Mouse (Mus musculus): Measurements from ENCODE around the gene Ildr2. TPM values are rescaled to one million over a fixed set of nuclear protein-coding genes. Genes with fewer than 3 reads are reported as not detected.

Gene Ildr2
- 3.4 TPM in 2 replicates for polyA plus RNA-seq (2012; rRNA removed)

- Histone ChIP-seq H3K27me3 (ENCODE audit: control insufficient read depth, insufficient read depth, low read length) (no peaks in the 10 kb centered on the region), H3K4me3 (replicated peaks; ENCODE audit: insufficient read depth, low read depth, low read length) (peak within 1 kb of the TSS; percentile 53)
- under 1% methylated on average over 72 of the region's 72 CpGs for WGBS
These were observed at the start of gene Ildr2 for GRCm38 (mm10) chr1:166253898-166254894. Gene Ildr2 (plus strand): TSS chr1:166254139.

DNA sequence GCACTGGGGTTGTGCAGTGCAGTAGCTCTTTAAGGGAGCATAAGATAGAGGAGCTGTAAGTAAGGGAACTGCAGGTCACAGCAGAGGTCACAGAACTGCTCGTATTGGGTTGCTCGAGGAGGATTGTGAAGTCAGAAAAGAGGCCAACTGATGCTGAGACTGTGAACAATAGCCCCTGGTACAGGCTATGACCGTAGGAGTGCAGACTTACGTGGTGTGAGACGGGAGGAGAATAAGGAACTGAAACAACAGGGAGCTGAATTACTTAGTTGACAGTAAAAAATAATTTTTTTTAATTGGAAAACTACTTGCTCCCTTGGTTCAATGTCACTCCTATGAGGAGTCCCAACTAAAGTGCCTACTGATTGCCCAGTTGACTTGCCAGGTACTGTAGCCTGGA, 49.8 kb upstream of the Ildr2 start:
- WGBS, result 43% methylated on average over 5 of the region's 5 CpGs
- H3K4me1 ChIP-seq (ENCODE audit: control insufficient read depth, insufficient read depth, low read length), result no peaks in the 10 kb centered on the region
- TF ChIP-seq POLR2A (IDR thresholded peaks at IDR 0.05; ENCODE audit: borderline replicate concordance, insufficient read depth, low read length) (no peak), CTCF (IDR thresholded peaks at IDR 0.05; ENCODE audit: borderline replicate concordance, insufficient read depth, low read depth, low read length) (no peak)

More at GRCm38 (mm10) chr1:166253898-166254894, at the start of gene Ildr2:
- peak; percentile 63 to 64 for DNase-seq
- Histone ChIP-seq H3K4me1 (ENCODE audit: control insufficient read depth, insufficient read depth, low read length) (no peaks in the 10 kb centered on the region), H3K27ac (ENCODE audit: insufficient read depth, low read length) (no peak within 1 kb of the TSS)
- TF ChIP-seq CTCF (IDR thresholded peaks at IDR 0.05; ENCODE audit: borderline replicate concordance, insufficient read depth, low read depth, low read length), result no peak
- no peak for TF ChIP-seq POLR2A (IDR thresholded peaks at IDR 0.05; ENCODE audit: borderline replicate concordance, insufficient read depth, low read length)

GRCm38 (mm10) chr1:166205159-166205558, 48.8 kb upstream of the Ildr2 start:
- WGBS, result 87% methylated on average over 3 of the region's 3 CpGs
- H3K4me3 ChIP-seq (replicated peaks; ENCODE audit: insufficient read depth, low read depth, low read length), result no peak overlapping the region
- no peaks in the 10 kb centered on the region for H3K4me1 ChIP-seq (ENCODE audit: control insufficient read depth, insufficient read depth, low read length)
- TF ChIP-seq POLR2A (IDR thresholded peaks at IDR 0.05; ENCODE audit: borderline replicate concordance, insufficient read depth, low read length), result no peak
- no peak for TF ChIP-seq CTCF (IDR thresholded peaks at IDR 0.05; ENCODE audit: borderline replicate concordance, insufficient read depth, low read depth, low read length)
- no peak for DNase-seq
- no peaks in the 10 kb centered on the region for H3K27me3 ChIP-seq (ENCODE audit: control insufficient read depth, insufficient read depth, low read length)
- H3K27ac ChIP-seq (ENCODE audit: insufficient read depth, low read length), result no peak overlapping the region

More for the DNA sequence above, 49.8 kb upstream of the Ildr2 start:
- DNase-seq, result no peak
- Histone ChIP-seq H3K27ac (ENCODE audit: insufficient read depth, low read length) (no peak overlapping the region), H3K27me3 (ENCODE audit: control insufficient read depth, insufficient read depth, low read length) (no peaks in the 10 kb centered on the region), H3K4me3 (replicated peaks; ENCODE audit: insufficient read depth, low read depth, low read length) (no peak overlapping the region)

DNA sequence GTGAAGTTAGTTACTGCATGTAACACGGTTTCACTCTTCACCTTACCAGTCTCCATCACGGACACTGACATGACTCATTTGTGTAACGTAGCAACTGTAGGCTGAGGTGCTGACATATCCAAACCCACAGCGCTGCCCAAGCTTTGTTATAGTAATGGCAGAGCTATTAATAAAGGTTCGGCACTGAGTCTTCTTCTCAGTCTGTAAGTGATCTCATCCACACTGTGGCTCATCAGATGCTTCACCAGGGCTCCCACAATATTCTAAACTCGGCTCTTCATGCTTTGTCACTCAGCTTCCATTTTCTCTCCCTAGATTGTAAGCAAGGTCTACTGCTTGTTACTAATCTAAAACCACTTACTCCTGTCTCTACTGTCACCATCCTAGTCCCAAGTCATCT, 44.6 kb upstream of the Ildr2 start:
- Histone ChIP-seq H3K27ac (ENCODE audit: insufficient read depth, low read length) (no peak overlapping the region), H3K27me3 (ENCODE audit: control insufficient read depth, insufficient read depth, low read length) (no peaks in the 10 kb centered on the region), H3K4me3 (replicated peaks; ENCODE audit: insufficient read depth, low read depth, low read length) (no peak overlapping the region), H3K4me1 (ENCODE audit: control insufficient read depth, insufficient read depth, low read length) (no peaks in the 10 kb centered on the region)
- TF ChIP-seq CTCF (IDR thresholded peaks at IDR 0.05; ENCODE audit: borderline replicate concordance, insufficient read depth, low read depth, low read length), result no peak
- TF ChIP-seq POLR2A (IDR thresholded peaks at IDR 0.05; ENCODE audit: borderline replicate concordance, insufficient read depth, low read length), result no peak
- DNase-seq, result no peak
- WGBS, result 87% methylated on average over 6 of the region's 6 CpGs

GRCm38 (mm10) chr1:166214181-166214580, 39.8 kb upstream of the Ildr2 start:
- TF ChIP-seq CTCF (IDR thresholded peaks at IDR 0.05; ENCODE audit: borderline replicate concordance, insufficient read depth, low read depth, low read length) (peak; percentile 21; the same call in 1 of the 2 replicates), POLR2A (IDR thresholded peaks at IDR 0.05; ENCODE audit: borderline replicate concordance, insufficient read depth, low read length) (no peak)

DNA sequence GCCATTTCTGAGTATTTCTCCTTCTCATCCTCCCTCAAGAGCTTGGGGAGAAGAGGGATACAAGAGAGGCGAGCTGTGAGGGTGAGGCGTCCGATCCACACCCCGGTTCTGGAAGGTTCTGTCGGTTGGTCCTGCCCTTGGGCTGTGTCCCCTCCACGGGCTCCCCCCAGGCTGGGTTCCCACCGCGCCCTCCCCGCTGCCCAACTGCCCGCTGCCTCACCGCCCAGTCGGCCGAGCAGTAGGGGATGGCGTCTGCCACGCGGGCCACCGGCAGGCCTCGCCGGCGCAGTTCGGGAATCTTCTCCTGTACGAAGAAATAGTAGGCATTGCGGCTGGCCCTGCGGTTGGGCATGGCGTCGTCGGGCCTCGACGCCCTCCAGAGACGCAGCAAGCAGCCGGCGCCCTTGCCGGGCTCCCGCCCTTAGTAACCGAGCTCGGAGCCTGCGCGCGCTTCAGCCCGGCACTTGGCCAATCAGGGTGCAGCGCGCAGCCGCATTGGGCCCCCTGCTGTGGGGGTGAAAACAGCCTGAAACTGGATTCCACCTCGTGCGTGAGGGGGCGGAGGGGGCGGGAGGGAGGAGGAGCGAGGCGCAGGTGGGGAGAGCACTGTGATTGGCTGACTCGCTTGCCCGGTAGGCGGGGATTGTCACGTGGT, 15.5 kb upstream of the Ildr2 start, which contains the start of gene Mael:
Mael (minus strand) TSS at position 433 of the 655 bp plus-strand sequence.
- Histone ChIP-seq H3K4me1 (ENCODE audit: control insufficient read depth, insufficient read depth, low read length) (no peaks in the 10 kb centered on the region), H3K27ac (ENCODE audit: insufficient read depth, low read length) (no peak within 1 kb of the TSS), H3K4me3 (replicated peaks; ENCODE audit: insufficient read depth, low read depth, low read length) (no peak within 1 kb of the TSS), H3K27me3 (ENCODE audit: control insufficient read depth, insufficient read depth, low read length) (no peaks in the 10 kb centered on the region)
- TF ChIP-seq POLR2A (IDR thresholded peaks at IDR 0.05; ENCODE audit: borderline replicate concordance, insufficient read depth, low read length) (no peak), CTCF (IDR thresholded peaks at IDR 0.05; ENCODE audit: borderline replicate concordance, insufficient read depth, low read depth, low read length) (no peak)
- DNase-seq, result no peak
- WGBS, result 89% methylated on average over 53 of the region's 53 CpGs

More at GRCm38 (mm10) chr1:166214181-166214580, 39.8 kb upstream of the Ildr2 start:
- DNase-seq, result peak in 1 of 2 experiments; percentile 2
- WGBS, result 85% methylated on average over 4 of the region's 4 CpGs
- no peak overlapping the region for H3K27ac ChIP-seq (ENCODE audit: insufficient read depth, low read length)
- H3K27me3 ChIP-seq (ENCODE audit: control insufficient read depth, insufficient read depth, low read length), result no peaks in the 10 kb centered on the region
- H3K4me3 ChIP-seq (replicated peaks; ENCODE audit: insufficient read depth, low read depth, low read length), result no peak overlapping the region
- H3K4me1 ChIP-seq (ENCODE audit: control insufficient read depth, insufficient read depth, low read length), result no peaks in the 10 kb centered on the region

DNA sequence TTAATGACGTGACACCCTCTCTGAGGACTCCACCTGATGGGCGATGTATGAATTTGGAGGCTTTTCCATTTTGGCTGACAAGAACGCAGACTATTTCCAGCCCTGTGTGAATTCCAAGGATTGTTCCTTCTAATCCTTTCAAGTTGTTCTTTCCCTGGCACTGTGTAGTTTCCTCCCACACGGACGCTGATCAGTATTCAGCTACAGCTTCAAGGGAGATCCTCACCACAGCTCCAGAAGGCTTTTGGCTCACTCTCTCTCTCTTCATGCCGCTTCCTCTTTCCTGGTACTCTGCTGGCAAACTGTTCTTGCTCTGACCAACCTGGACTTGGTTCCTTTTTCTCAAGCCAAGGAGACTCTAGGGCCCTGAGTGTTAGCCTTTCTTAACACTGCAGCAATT, 9.7 kb upstream of the Ildr2 start:
- Histone ChIP-seq H3K27ac (ENCODE audit: insufficient read depth, low read length) (no peak overlapping the region), H3K4me3 (replicated peaks; ENCODE audit: insufficient read depth, low read depth, low read length) (no peak overlapping the region), H3K4me1 (ENCODE audit: control insufficient read depth, insufficient read depth, low read length) (no peaks in the 10 kb centered on the region), H3K27me3 (ENCODE audit: control insufficient read depth, insufficient read depth, low read length) (no peaks in the 10 kb centered on the region)
- 6% methylated on average over 6 of the region's 6 CpGs for WGBS
- TF ChIP-seq CTCF (IDR thresholded peaks at IDR 0.05; ENCODE audit: borderline replicate concordance, insufficient read depth, low read depth, low read length) (no peak), POLR2A (IDR thresholded peaks at IDR 0.05; ENCODE audit: borderline replicate concordance, insufficient read depth, low read length) (no peak)
- DNase-seq, result peak in 1 of 2 experiments; percentile 25
